8 mouse cellular contexts compared by ENCODE assay signal in the genomic region with DNA sequence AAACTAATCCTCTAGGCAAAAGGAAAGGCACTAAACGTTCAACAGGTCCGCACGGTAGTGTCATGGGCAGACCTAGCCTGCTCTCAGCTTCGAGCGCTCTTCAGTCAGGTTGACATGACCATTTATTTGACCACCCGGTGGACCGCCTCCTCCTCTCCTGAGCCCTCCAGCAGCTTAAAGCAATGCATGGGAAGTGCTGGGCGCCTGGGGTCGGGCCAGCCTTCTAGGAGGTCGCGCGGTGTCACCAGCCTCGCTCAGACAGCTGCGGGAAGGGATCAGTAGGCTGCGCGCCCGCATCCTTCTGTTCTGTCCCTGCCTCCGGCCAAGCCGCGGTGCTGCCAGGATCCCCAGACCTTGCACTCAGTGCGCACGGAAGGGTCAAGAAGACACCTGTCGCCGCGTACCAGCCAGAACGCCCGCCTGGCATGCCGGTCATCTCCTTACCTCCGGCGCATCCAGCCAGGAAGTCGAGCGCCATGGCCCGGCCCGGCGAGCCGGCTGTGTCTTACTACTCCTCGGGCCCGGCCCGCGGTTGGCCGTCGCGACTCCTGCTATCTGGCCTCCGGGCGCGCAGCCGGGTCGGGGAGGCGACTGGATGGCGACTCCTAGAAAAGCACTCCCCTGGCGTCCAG. TPM values are rescaled to one million over a fixed set of nuclear protein-coding genes. Genes with fewer than 3 reads are reported as not detected.
DNase-seq lines count a peak whose midpoint lies in the region; ATAC-seq and TF ChIP-seq lines count a peak whose summit lies in the region.

No protein-coding gene starts in this region.

- H3K27me3 ChIP-seq in heart, embryonic 12.5 days (replicated peaks), result 0 out of 2 replicates have a peak, but pooled peaks cover 10% of the 10 kb centered on the region
- H3K27me3 ChIP-seq in E14TG2a.4 (ENCODE audit: insufficient read depth, low read length), result peaks cover 35% of the 10 kb centered on the region
- H3K27me3 ChIP-seq in liver, embryonic 12.5 days (replicated peaks), result peaks cover 6% of the 10 kb centered on the region; the same call in 1 of the 2 replicates

- peaks cover 17% of the 10 kb centered on the region for H3K36me3 ChIP-seq in heart, embryonic 12.5 days
- H3K36me3 ChIP-seq in E14TG2a.4 (ENCODE audit: insufficient read depth, low read length), result peaks cover 14% of the 10 kb centered on the region
- H3K36me3 ChIP-seq in liver, embryonic 12.5 days, result peaks cover 16% of the 10 kb centered on the region

- H3K4me2 ChIP-seq in heart, embryonic 12.5 days, result peak overlapping the region; percentile 99
- peak overlapping the region; percentile 99 for H3K4me2 ChIP-seq in liver, embryonic 12.5 days

- DNase-seq in heart, adult 18-20 months, result no peak
- no peak for DNase-seq in adrenal gland, postnatal 25 days
- DNase-seq in ovary, adult 18-20 months (ENCODE audit: low spot score), result no peak
- DNase-seq in thymus, postnatal 25 days, result no peak

- WGBS in heart, embryonic 12.5 days, result 3% methylated on average over 51 of the region's 51 CpGs
- 7% methylated on average over 48 of the region's 51 CpGs for WGBS in liver, embryonic 12.5 days (ENCODE audit: insufficient replicate concordance)

- peaks cover 38% of the 10 kb centered on the region for H3K4me1 ChIP-seq in heart, embryonic 12.5 days (replicated peaks)
- peaks cover 41% of the 10 kb centered on the region for H3K4me1 ChIP-seq in E14TG2a.4 (replicated peaks; ENCODE audit: low read depth, low read length)
- peaks cover 35% of the 10 kb centered on the region for H3K4me1 ChIP-seq in liver, embryonic 12.5 days

- H3K27ac ChIP-seq in heart, embryonic 12.5 days (ENCODE audit: poor library complexity, severe bottlenecking), result no peak overlapping the region
- H3K27ac ChIP-seq in liver, embryonic 12.5 days, result peak overlapping the region; percentile 33; the same call in 1 of the 2 replicates

- no peaks in the 10 kb centered on the region for H3K9me3 ChIP-seq in heart, embryonic 12.5 days (replicated peaks)
- no peaks in the 10 kb centered on the region for H3K9me3 ChIP-seq in E14TG2a.4 (ENCODE audit: low read length)
- H3K9me3 ChIP-seq in liver, embryonic 12.5 days (replicated peaks), result no peaks in the 10 kb centered on the region

- H3K9ac ChIP-seq in heart, embryonic 12.5 days, result peak overlapping the region; percentile 82
- H3K9ac ChIP-seq in liver, embryonic 12.5 days, result peak overlapping the region; percentile 78

- H3K4me3 ChIP-seq in heart, embryonic 12.5 days, result peak overlapping the region; percentile 72
- peak overlapping the region; percentile 86 for H3K4me3 ChIP-seq in E14TG2a.4 (replicated peaks; ENCODE audit: low read length)
- H3K4me3 ChIP-seq in liver, embryonic 12.5 days, result peak overlapping the region; percentile 70

- ATAC-seq in heart, embryonic 12.5 days (ENCODE audit: insufficient number of reproducible peaks, low FRiP score), result no peak; the same call in 1 of the 2 replicates
- ATAC-seq in erythroid progenitor cell, adult 5-6 weeks (replicated peaks; ENCODE audit: low FRiP score, poor library complexity, severe bottlenecking), result peak; percentile 6; the same call in 1 of the 2 replicates
- ATAC-seq in liver, embryonic 12.5 days, result no peak; the same call in 1 of the 2 replicates

- TF ChIP-seq CTCF in E14TG2a.4 (conservative IDR thresholded peaks at IDR 0.05; ENCODE audit: low read length), result no peak

RNA-seq across cellular contexts. Expression of gene Slc25a29, which starts 0.4 kb away (rescaled TPM):
- 3.0 and 3.3 TPM in 2 replicates for polyA plus RNA-seq in heart, embryonic 12.5 days (2016; fragmentation: Nextera tagmentation; extraction: Ambion mirVana)
- total RNA-seq in heart, adult 18-20 months (2021), result 1 to 10 TPM; 8.7 to 9.1 TPM
- total RNA-seq in erythroid progenitor cell, adult 5-6 weeks (2015; ENCODE audit: low replicate concordance), result 1.1 TPM in 1 of 2 replicates, not detected in the other
- not detected in 2 replicates for total RNA-seq in erythroid progenitor cell, adult 5-6 weeks (2017; ENCODE audit: low replicate concordance)
- polyA plus RNA-seq in liver, embryonic 12.5 days (2016; fragmentation: Nextera tagmentation; extraction: Ambion mirVana), result 1.6 and 1.8 TPM in 2 replicates
- total RNA-seq in adrenal gland, postnatal 25 days (2021), result 20.7 and 25.5 TPM in 2 replicates

RNA-seq across cellular contexts. Expression of gene Slc25a47, which starts 0.5 kb away (rescaled TPM):
- polyA plus RNA-seq in heart, embryonic 12.5 days (2016; fragmentation: Nextera tagmentation; extraction: Ambion mirVana), result 5.2 and 5.4 TPM in 2 replicates
- total RNA-seq in heart, adult 18-20 months (2021), result 1 to 10 TPM; 8.1 to 9.1 TPM
- total RNA-seq in erythroid progenitor cell, adult 5-6 weeks (2015; ENCODE audit: low replicate concordance), result 1.3 TPM in 1 of 2 replicates, not detected in the other
- total RNA-seq in erythroid progenitor cell, adult 5-6 weeks (2017; ENCODE audit: low replicate concordance), result 0.64 and 5.3 TPM in 2 replicates
- 2.4 and 2.7 TPM in 2 replicates for polyA plus RNA-seq in liver, embryonic 12.5 days (2016; fragmentation: Nextera tagmentation; extraction: Ambion mirVana)
- 16.1 and 21.0 TPM in 2 replicates for total RNA-seq in adrenal gland, postnatal 25 days (2021)

RNA-seq across cellular contexts. Expression of gene Yy1, which starts 42.6 kb away (rescaled TPM):
- polyA plus RNA-seq in heart, embryonic 12.5 days (2016; fragmentation: Nextera tagmentation; extraction: Ambion mirVana), result 16.0 and 18.8 TPM in 2 replicates
- 10 to 100 TPM; 31.5 to 37.2 TPM for total RNA-seq in heart, adult 18-20 months (2021)
- total RNA-seq in erythroid progenitor cell, adult 5-6 weeks (2015; ENCODE audit: low replicate concordance), result 25.2 and 44.4 TPM in 2 replicates
- total RNA-seq in erythroid progenitor cell, adult 5-6 weeks (2017; ENCODE audit: low replicate concordance), result 40.4 and 62.9 TPM in 2 replicates
- polyA plus RNA-seq in liver, embryonic 12.5 days (2016; fragmentation: Nextera tagmentation; extraction: Ambion mirVana), result 13.1 and 14.6 TPM in 2 replicates
- total RNA-seq in adrenal gland, postnatal 25 days (2021), result 77.9 and 100 TPM in 2 replicates

RNA-seq across cellular contexts. Expression of gene Wdr25, which starts 58.1 kb away (rescaled TPM):
- polyA plus RNA-seq in heart, embryonic 12.5 days (2016; fragmentation: Nextera tagmentation; extraction: Ambion mirVana), result 5.6 and 5.8 TPM in 2 replicates
- 1 to 10 TPM; 4.7 to 5.7 TPM for total RNA-seq in heart, adult 18-20 months (2021)
- total RNA-seq in erythroid progenitor cell, adult 5-6 weeks (2015; ENCODE audit: low replicate concordance), result 0.84 and 2.5 TPM in 2 replicates
- 4.2 and 11.4 TPM in 2 replicates for total RNA-seq in erythroid progenitor cell, adult 5-6 weeks (2017; ENCODE audit: low replicate concordance)
- 5.2 and 5.3 TPM in 2 replicates for polyA plus RNA-seq in liver, embryonic 12.5 days (2016; fragmentation: Nextera tagmentation; extraction: Ambion mirVana)
- 7.9 and 8.4 TPM in 2 replicates for total RNA-seq in adrenal gland, postnatal 25 days (2021)

RNA-seq across cellular contexts. Expression of gene Wars, which starts 58.6 kb away (rescaled TPM):
- 70.0 and 71.5 TPM in 2 replicates for polyA plus RNA-seq in heart, embryonic 12.5 days (2016; fragmentation: Nextera tagmentation; extraction: Ambion mirVana)
- total RNA-seq in heart, adult 18-20 months (2021), result 10 to 100 TPM; 29.1 to 41.2 TPM
- 4.6 and 12.3 TPM in 2 replicates for total RNA-seq in erythroid progenitor cell, adult 5-6 weeks (2015; ENCODE audit: low replicate concordance)
- total RNA-seq in erythroid progenitor cell, adult 5-6 weeks (2017; ENCODE audit: low replicate concordance), result 8.2 and 21.4 TPM in 2 replicates
- polyA plus RNA-seq in liver, embryonic 12.5 days (2016; fragmentation: Nextera tagmentation; extraction: Ambion mirVana), result 58.8 and 61.7 TPM in 2 replicates
- 54.6 and 64.0 TPM in 2 replicates for total RNA-seq in adrenal gland, postnatal 25 days (2021)

Comparison
In these comparisons a context has a peak if more than half of its experiments do, and no peak if none do; other contexts are left out.
1. RNA of gene Slc25a29, which starts 0.4 kb away (total RNA-seq): 20.7 to 25.5 TPM in adrenal gland, postnatal 25 days and 8.7 to 9.1 TPM in heart, adult 18-20 months; 1.1 TPM in erythroid progenitor cell, adult 5-6 weeks; every median in the first group is over 4 times any median in the second.
2. Peak in every context shown above with its lines, with median percentiles within 50 percentile points of each other: H3K4me3 ChIP-seq.